Mouse (Mus musculus) embryonic facial prominence, embryonic 12.5 days (tissue): ENCODE data around the gene Ngef. TPM values are rescaled to one million over a fixed set of nuclear protein-coding genes. Genes with fewer than 3 reads are reported as not detected.

ENCODE experiments used
- ATAC-seq: fragments of 200-750 bp; cut with Nextera tagmentation; 2 replicates; pipeline ENCODE4 v1.8.0; 2017; ENCODE audit not compliant: insufficient number of reproducible peaks, insufficient read depth, low FRiP score, low TSS enrichment
- H3K27ac ChIP-seq: fragments of 300-500 bp; sonication (generic); 2 replicates; pipeline ENCODE4 v1.5.1; 2016; ENCODE audit warnings: mild to moderate bottlenecking
- H3K27me3 ChIP-seq: fragments of 300-500 bp; sonication (generic); 2 replicates; pipeline ENCODE4 v1.6.1; 2016; ENCODE audit warnings: mild to moderate bottlenecking, moderate library complexity
- H3K36me3 ChIP-seq: fragments of 300-500 bp; sonication (generic); 2 replicates; pipeline ENCODE4 v1.6.1; 2016; ENCODE audit warnings: mild to moderate bottlenecking
- H3K4me1 ChIP-seq: fragments of 300-500 bp; sonication (generic); 2 replicates; pipeline ENCODE4 v1.6.1; 2016
- H3K4me2 ChIP-seq: fragments of 300-500 bp; sonication (generic); replicated peaks from 2 replicates; pipeline ENCODE4 v1.6.1; 2016; ENCODE audit warnings: mild to moderate bottlenecking, moderate library complexity
- H3K4me3 ChIP-seq: fragments of 300-500 bp; sonication (generic); 2 replicates; pipeline ENCODE4 v1.5.1; 2016; ENCODE audit warnings: mild to moderate bottlenecking
- H3K9ac ChIP-seq: fragments of 300-500 bp; sonication (generic); 2 replicates; pipeline ENCODE4 v1.6.1; 2016; ENCODE audit warnings: mild to moderate bottlenecking, moderate library complexity
- H3K9me3 ChIP-seq: fragments of 300-500 bp; sonication (generic); 2 replicates; pipeline ENCODE4 v1.6.1; 2016; ENCODE audit warnings: mild to moderate bottlenecking, moderate library complexity
- WGBS: fragments of 180-500 bp; shearing (Covaris S2); methylation state at CpG from one replicate; pipeline ENCODE4 v1.1.7; 2016; 5-methylcytosine and 5-hydroxymethylcytosine counted together
- polyA plus RNA-seq: library from polyadenylated mRNA; unstranded; fragments of >200 nt; fragmentation: Nextera tagmentation; extraction: Ambion mirVana; gene quantifications from 2 replicates; pipeline ENCODE4 v1.2.1, GENCODE M21; 2016

Ngef gene
- polyA plus RNA-seq: 1.8 and 1.9 TPM in 2 replicates

- Histone ChIP-seq H3K27ac (no peak within 1 kb of the TSS), H3K27me3 (no peaks in the 10 kb centered on the region), H3K4me1 (no peaks in the 10 kb centered on the region), H3K4me3 (no peak within 1 kb of the TSS), H3K36me3 (no peaks in the 10 kb centered on the region), H3K9me3 (no peaks in the 10 kb centered on the region), H3K9ac (no peak within 1 kb of the TSS), H3K4me2 (no peak within 1 kb of the TSS)
- no peak for ATAC-seq
- WGBS: 78% methylated on average over 6 of the region's 6 CpGs
Measured at GRCm38 (mm10) chr1:87573800-87574215, at the start of gene Ngef. Gene Ngef, minus strand, starts transcription at chr1:87573870.

- H3K27me3 ChIP-seq: no peaks in the 10 kb centered on the region
- no peak overlapping the region for H3K27ac ChIP-seq
- no peaks in the 10 kb centered on the region for H3K9me3 ChIP-seq
- no peaks in the 10 kb centered on the region for H3K4me1 ChIP-seq
- H3K9ac ChIP-seq: no peak overlapping the region
- ATAC-seq: no peak
- H3K4me3 ChIP-seq: no peak overlapping the region
- peak overlapping the region; percentile 11; the same call in 1 of the 2 replicates for H3K4me2 ChIP-seq
- no peaks in the 10 kb centered on the region for H3K36me3 ChIP-seq
- 72% methylated on average over 3 of the region's 3 CpGs for whole genome bisulfite sequencing
Measured at GRCm38 (mm10) chr1:87621858-87622279, 48.2 kb upstream of the Ngef start.

GRCm38 (mm10) chr1:87621146-87621857, 47.6 kb upstream of the Ngef start:
- H3K27ac ChIP-seq: no peak overlapping the region
- no peaks in the 10 kb centered on the region for H3K9me3 ChIP-seq
- ATAC-seq: no peak
- WGBS: 82% methylated on average over 9 of the region's 9 CpGs
- no peak overlapping the region for H3K9ac ChIP-seq
- no peaks in the 10 kb centered on the region for H3K36me3 ChIP-seq
- peak overlapping the region; percentile 10; the same call in 1 of the 2 replicates for H3K4me3 ChIP-seq
- no peaks in the 10 kb centered on the region for H3K4me1 ChIP-seq
- H3K27me3 ChIP-seq: no peaks in the 10 kb centered on the region
- H3K4me2 ChIP-seq: peak overlapping the region; percentile 11; the same call in 1 of the 2 replicates

GRCm38 (mm10) chr1:87620693-87621092, 47.0 kb upstream of the Ngef start:
- H3K9me3 ChIP-seq: no peaks in the 10 kb centered on the region
- H3K27me3 ChIP-seq: no peaks in the 10 kb centered on the region
- no peak overlapping the region for H3K9ac ChIP-seq
- no peaks in the 10 kb centered on the region for H3K4me1 ChIP-seq
- no peaks in the 10 kb centered on the region for H3K36me3 ChIP-seq
- ATAC-seq: no peak
- peak overlapping the region; percentile 10; the same call in 1 of the 2 replicates for H3K4me3 ChIP-seq
- 0 out of 2 replicates have a peak overlapping the region, but pooled peaks have one; percentile 11 for H3K4me2 ChIP-seq
- 76% methylated on average over 6 of the region's 6 CpGs for WGBS
- no peak overlapping the region for H3K27ac ChIP-seq

GRCm38 (mm10) chr1:87620211-87620668, 46.6 kb upstream of the Ngef start, which contains the start of gene Inpp5d:
Gene Inpp5d, plus strand, starts transcription at chr1:87620312.
- Histone ChIP-seq H3K4me2 (0 out of 2 replicates have a peak within 1 kb of the TSS, but pooled peaks have one; percentile 11), H3K27ac (no peak within 1 kb of the TSS)

GRCm38 (mm10) chr1:87614576-87615295, 41.1 kb upstream of the Ngef start:
- no peak for ATAC-seq
- Histone ChIP-seq H3K36me3 (no peaks in the 10 kb centered on the region), H3K27me3 (no peaks in the 10 kb centered on the region), H3K27ac (no peak overlapping the region), H3K9ac (no peak overlapping the region), H3K9me3 (no peaks in the 10 kb centered on the region), H3K4me1 (no peaks in the 10 kb centered on the region), H3K4me3 (no peak overlapping the region), H3K4me2 (no peak overlapping the region)
- 78% methylated on average over 2 of the region's 2 CpGs for WGBS

More at GRCm38 (mm10) chr1:87620211-87620668, 46.6 kb upstream of the Ngef start, which contains the start of gene Inpp5d:
- H3K36me3 ChIP-seq: no peaks in the 10 kb centered on the region
- no peaks in the 10 kb centered on the region for H3K27me3 ChIP-seq
- no peaks in the 10 kb centered on the region for H3K4me1 ChIP-seq
- ATAC-seq: no peak
- WGBS: 79% methylated on average over 12 of the region's 12 CpGs
- H3K9ac ChIP-seq: no peak within 1 kb of the TSS
- H3K9me3 ChIP-seq: no peaks in the 10 kb centered on the region
- H3K4me3 ChIP-seq: peak within 1 kb of the TSS; percentile 10; the same call in 1 of the 2 replicates

- H3K9me3 ChIP-seq: no peaks in the 10 kb centered on the region
- no peaks in the 10 kb centered on the region for H3K27me3 ChIP-seq
- H3K4me3 ChIP-seq: no peak overlapping the region
- H3K36me3 ChIP-seq: no peaks in the 10 kb centered on the region
- no peak overlapping the region for H3K9ac ChIP-seq
- no peak for ATAC-seq
- WGBS: 28% methylated on average over 7 of the region's 7 CpGs
- no peak overlapping the region for H3K4me2 ChIP-seq
- no peaks in the 10 kb centered on the region for H3K4me1 ChIP-seq
- no peak overlapping the region for H3K27ac ChIP-seq
Measured at GRCm38 (mm10) chr1:87608416-87609046, 34.9 kb upstream of the Ngef start.

- no peak overlapping the region for H3K4me3 ChIP-seq
- H3K9me3 ChIP-seq: no peaks in the 10 kb centered on the region
- WGBS: 80% methylated on average over 21 of the region's 21 CpGs
- no peak overlapping the region for H3K27ac ChIP-seq
- no peak overlapping the region for H3K4me2 ChIP-seq
- ATAC-seq: no peak
- H3K4me1 ChIP-seq: no peaks in the 10 kb centered on the region
- no peaks in the 10 kb centered on the region for H3K36me3 ChIP-seq
- H3K27me3 ChIP-seq: no peaks in the 10 kb centered on the region
- no peak overlapping the region for H3K9ac ChIP-seq
Measured at GRCm38 (mm10) chr1:87607385-87608091, 33.9 kb upstream of the Ngef start.

- Histone ChIP-seq H3K9me3 (no peaks in the 10 kb centered on the region), H3K4me3 (no peak overlapping the region), H3K4me1 (no peaks in the 10 kb centered on the region), H3K36me3 (no peaks in the 10 kb centered on the region), H3K27me3 (no peaks in the 10 kb centered on the region), H3K4me2 (no peak overlapping the region), H3K9ac (no peak overlapping the region), H3K27ac (no peak overlapping the region)
- ATAC-seq: no peak
- 83% methylated on average over 2 of the region's 2 CpGs for WGBS
Measured at GRCm38 (mm10) chr1:87605296-87605695, 31.6 kb upstream of the Ngef start.

- no peak for ATAC-seq
- no peaks in the 10 kb centered on the region for H3K36me3 ChIP-seq
- no peak overlapping the region for H3K27ac ChIP-seq
- no peaks in the 10 kb centered on the region for H3K9me3 ChIP-seq
- WGBS: 89% methylated on average over 5 of the region's 5 CpGs
- H3K27me3 ChIP-seq: no peaks in the 10 kb centered on the region
- no peak overlapping the region for H3K9ac ChIP-seq
- H3K4me2 ChIP-seq: no peak overlapping the region
- no peaks in the 10 kb centered on the region for H3K4me1 ChIP-seq
- H3K4me3 ChIP-seq: no peak overlapping the region
Measured at GRCm38 (mm10) chr1:87603389-87603788, 29.7 kb upstream of the Ngef start.

- Histone ChIP-seq H3K4me1 (no peaks in the 10 kb centered on the region), H3K36me3 (no peaks in the 10 kb centered on the region), H3K9me3 (no peaks in the 10 kb centered on the region), H3K4me2 (no peak overlapping the region), H3K27ac (no peak overlapping the region), H3K27me3 (no peaks in the 10 kb centered on the region), H3K4me3 (no peak overlapping the region), H3K9ac (no peak overlapping the region)
- no peak for ATAC-seq
- WGBS: 73% methylated on average over 2 of the region's 2 CpGs
Measured at GRCm38 (mm10) chr1:87601801-87602200, 28.1 kb upstream of the Ngef start.
